Mouse (Mus musculus): ENCODE measurements at regions not wholly inside any gene's neighbourhood (a gene's known extent, or its start where the extent isn't known, plus 50 kb on each side); places are given as distances from the start of the nearest gene placed in this dataset.

GRCm38 (mm10) chr2:72829139-72829538 is 151.1 kb downstream of the Sp3 start:
- WGBS, result 36% methylated on average over 1 of the region's 1 CpGs

GRCm38 (mm10) chr2:72832770-72833169 is 147.5 kb downstream of the Sp3 start:
- Histone ChIP-seq H3K27ac (ENCODE audit: insufficient read depth, low read depth, low read length) (no peak overlapping the region), H3K36me3 (ENCODE audit: control insufficient read depth, insufficient read depth, low read length) (no peaks in the 10 kb centered on the region), H3K27me3 (ENCODE audit: control insufficient read depth, insufficient read depth, low read length) (no peaks in the 10 kb centered on the region), H3K4me3 (ENCODE audit: low read depth, low read length) (no peak overlapping the region), H3K4me1 (ENCODE audit: control insufficient read depth, insufficient read depth, insufficient read length, low read length) (no peaks in the 10 kb centered on the region; the same call in 1 of the 2 replicates)
- TF ChIP-seq POLR2A (IDR thresholded peaks at IDR 0.05; ENCODE audit: low read depth, low read length) (no peak), CTCF (IDR thresholded peaks at IDR 0.05; ENCODE audit: extremely low read depth, insufficient read length, insufficient replicate concordance, low read depth, low read length) (no peak)
- WGBS, result 93% methylated on average over 10 of the region's 10 CpGs

More at GRCm38 (mm10) chr2:72829139-72829538, 151.1 kb downstream of the Sp3 start:
- Histone ChIP-seq H3K4me3 (ENCODE audit: low read depth, low read length) (no peak overlapping the region), H3K27me3 (ENCODE audit: control insufficient read depth, insufficient read depth, low read length) (no peaks in the 10 kb centered on the region), H3K27ac (ENCODE audit: insufficient read depth, low read depth, low read length) (no peak overlapping the region), H3K36me3 (ENCODE audit: control insufficient read depth, insufficient read depth, low read length) (no peaks in the 10 kb centered on the region), H3K4me1 (ENCODE audit: control insufficient read depth, insufficient read depth, insufficient read length, low read length) (no peaks in the 10 kb centered on the region)
- TF ChIP-seq POLR2A (IDR thresholded peaks at IDR 0.05; ENCODE audit: low read depth, low read length) (no peak), CTCF (IDR thresholded peaks at IDR 0.05; ENCODE audit: extremely low read depth, insufficient read length, insufficient replicate concordance, low read depth, low read length) (no peak)

- no peaks in the 10 kb centered on the region for H3K36me3 ChIP-seq (ENCODE audit: control insufficient read depth, insufficient read depth, low read length)
- H3K27ac ChIP-seq (ENCODE audit: insufficient read depth, low read depth, low read length), result no peak overlapping the region; the same call in 1 of the 2 replicates
- WGBS, result 13% methylated on average over 6 of the region's 6 CpGs
- TF ChIP-seq CTCF (IDR thresholded peaks at IDR 0.05; ENCODE audit: extremely low read depth, insufficient read length, insufficient replicate concordance, low read depth, low read length) (no peak), POLR2A (IDR thresholded peaks at IDR 0.05; ENCODE audit: low read depth, low read length) (no peak)
- no peak overlapping the region for H3K4me3 ChIP-seq (ENCODE audit: low read depth, low read length)
- no peaks in the 10 kb centered on the region for H3K27me3 ChIP-seq (ENCODE audit: control insufficient read depth, insufficient read depth, low read length)
- peaks cover 6% of the 10 kb centered on the region; the same call in 1 of the 2 replicates for H3K4me1 ChIP-seq (ENCODE audit: control insufficient read depth, insufficient read depth, insufficient read length, low read length)
Observed at GRCm38 (mm10) chr2:72838085-72838727, 142.0 kb downstream of the Sp3 start.

- TF ChIP-seq CTCF (IDR thresholded peaks at IDR 0.05; ENCODE audit: extremely low read depth, insufficient read length, insufficient replicate concordance, low read depth, low read length), result no peak
- TF ChIP-seq POLR2A (IDR thresholded peaks at IDR 0.05; ENCODE audit: low read depth, low read length), result no peak
- no peak overlapping the region for H3K4me3 ChIP-seq (ENCODE audit: low read depth, low read length)
- H3K4me1 ChIP-seq (ENCODE audit: control insufficient read depth, insufficient read depth, insufficient read length, low read length), result peaks cover 6% of the 10 kb centered on the region; the same call in 1 of the 2 replicates
- H3K27ac ChIP-seq (ENCODE audit: insufficient read depth, low read depth, low read length), result no peak overlapping the region
- H3K36me3 ChIP-seq (ENCODE audit: control insufficient read depth, insufficient read depth, low read length), result no peaks in the 10 kb centered on the region
- WGBS, result 88% methylated on average over 5 of the region's 5 CpGs
- no peaks in the 10 kb centered on the region for H3K27me3 ChIP-seq (ENCODE audit: control insufficient read depth, insufficient read depth, low read length)
Observed at GRCm38 (mm10) chr2:72839673-72840072, 140.6 kb downstream of the Sp3 start.

- no peak overlapping the region for H3K4me3 ChIP-seq (ENCODE audit: low read depth, low read length)
- WGBS, result 92% methylated on average over 5 of the region's 5 CpGs
- no peaks in the 10 kb centered on the region for H3K36me3 ChIP-seq (ENCODE audit: control insufficient read depth, insufficient read depth, low read length)
- H3K27ac ChIP-seq (ENCODE audit: insufficient read depth, low read depth, low read length), result no peak overlapping the region
- no peak for TF ChIP-seq CTCF (IDR thresholded peaks at IDR 0.05; ENCODE audit: extremely low read depth, insufficient read length, insufficient replicate concordance, low read depth, low read length)
- no peak for TF ChIP-seq POLR2A (IDR thresholded peaks at IDR 0.05; ENCODE audit: low read depth, low read length)
- H3K27me3 ChIP-seq (ENCODE audit: control insufficient read depth, insufficient read depth, low read length), result no peaks in the 10 kb centered on the region
- peaks cover 9% of the 10 kb centered on the region for H3K4me1 ChIP-seq (ENCODE audit: control insufficient read depth, insufficient read depth, insufficient read length, low read length)
Observed at GRCm38 (mm10) chr2:72841367-72841766, 138.9 kb downstream of the Sp3 start.

- TF ChIP-seq CTCF (IDR thresholded peaks at IDR 0.05; ENCODE audit: extremely low read depth, insufficient read length, insufficient replicate concordance, low read depth, low read length) (no peak), POLR2A (IDR thresholded peaks at IDR 0.05; ENCODE audit: low read depth, low read length) (no peak)
- Histone ChIP-seq H3K27ac (ENCODE audit: insufficient read depth, low read depth, low read length) (no peak overlapping the region), H3K27me3 (ENCODE audit: control insufficient read depth, insufficient read depth, low read length) (no peaks in the 10 kb centered on the region), H3K4me3 (ENCODE audit: low read depth, low read length) (no peak overlapping the region), H3K4me1 (ENCODE audit: control insufficient read depth, insufficient read depth, insufficient read length, low read length) (peaks cover 11% of the 10 kb centered on the region), H3K36me3 (ENCODE audit: control insufficient read depth, insufficient read depth, low read length) (no peaks in the 10 kb centered on the region)
- whole genome bisulfite sequencing, result 91% methylated on average over 2 of the region's 2 CpGs
Observed at GRCm38 (mm10) chr2:72843610-72844009, 136.6 kb downstream of the Sp3 start.

GRCm38 (mm10) chr2:72849441-72850192 is 130.6 kb downstream of the Sp3 start:
- Histone ChIP-seq H3K27me3 (ENCODE audit: control insufficient read depth, insufficient read depth, low read length) (no peaks in the 10 kb centered on the region), H3K4me3 (ENCODE audit: low read depth, low read length) (no peak overlapping the region), H3K4me1 (ENCODE audit: control insufficient read depth, insufficient read depth, insufficient read length, low read length) (peaks cover 8% of the 10 kb centered on the region), H3K36me3 (ENCODE audit: control insufficient read depth, insufficient read depth, low read length) (no peaks in the 10 kb centered on the region), H3K27ac (ENCODE audit: insufficient read depth, low read depth, low read length) (no peak overlapping the region)
- WGBS, result 63% methylated on average over 12 of the region's 12 CpGs
- TF ChIP-seq POLR2A (IDR thresholded peaks at IDR 0.05; ENCODE audit: low read depth, low read length), result no peak
- no peak for TF ChIP-seq CTCF (IDR thresholded peaks at IDR 0.05; ENCODE audit: extremely low read depth, insufficient read length, insufficient replicate concordance, low read depth, low read length)

All from small intestine, adult 2 months (tissue).